Mouse (Mus musculus) hindbrain, postnatal 0 days (tissue): ENCODE measurements at regions not wholly inside any gene's neighbourhood (a gene's known extent, or its start where the extent isn't known, plus 50 kb on each side); places are given as distances from the start of the nearest gene placed in this dataset.

Source experiments
- ATAC-seq: fragments of 200-750 bp; cut with Nextera tagmentation; 2 replicates; pipeline ENCODE4 v1.8.0; 2017; ENCODE audit warnings: mild to moderate bottlenecking, moderate TSS enrichment, moderate library complexity
- DNase-seq: peaks from one replicate; pipeline ENCODE4 v3.0.0-alpha.2; 2015; ENCODE audit warnings: low spot score
- H3K27ac ChIP-seq: fragments of 300-500 bp; sonication (generic); 2 replicates; pipeline ENCODE4 v1.5.1; 2014; ENCODE audit warnings: mild to moderate bottlenecking
- H3K27me3 ChIP-seq: fragments of 300-500 bp; sonication (generic); 2 replicates; pipeline ENCODE4 v1.6.1; 2014; ENCODE audit warnings: low read length, mixed read lengths; ENCODE audit not compliant: insufficient read depth
- H3K36me3 ChIP-seq: fragments of 300-500 bp; sonication (generic); 2 replicates; pipeline ENCODE4 v1.6.1; 2014; ENCODE audit warnings: low read length, mixed read lengths; ENCODE audit not compliant: insufficient read depth
- H3K4me1 ChIP-seq: fragments of 300-500 bp; sonication (generic); 2 replicates; pipeline ENCODE4 v1.6.1; 2014; ENCODE audit warnings: antibody characterized with exemption, low read length, mixed read lengths; ENCODE audit not compliant: insufficient read depth
- H3K4me2 ChIP-seq: fragments of 300-500 bp; sonication (generic); 2 replicates; pipeline ENCODE4 v1.6.1; 2014; ENCODE audit warnings: low read depth, mild to moderate bottlenecking, low read length, moderate library complexity, mixed read lengths
- H3K4me3 ChIP-seq: fragments of 300-500 bp; sonication (generic); 2 replicates; pipeline ENCODE4 v1.5.1; 2014; ENCODE audit warnings: low read length
- H3K9ac ChIP-seq: fragments of 300-500 bp; sonication (generic); replicated peaks from 2 replicates; pipeline ENCODE4 v1.6.1; 2014; ENCODE audit warnings: mild to moderate bottlenecking, low read length, moderate library complexity, mixed read lengths
- H3K9me3 ChIP-seq: fragments of 300-500 bp; sonication (generic); 2 replicates; pipeline ENCODE4 v1.6.1; 2016; ENCODE audit warnings: low read length, mixed read lengths
- CTCF ChIP-seq: IDR thresholded peaks from 2 replicates; pipeline ENCODE4 v1.5.1; 2016; ENCODE audit warnings: antibody characterized with exemption, control low read depth, low read depth
- WGBS: fragments of 180-500 bp; shearing (Covaris S2); extraction: QIAGEN DNeasy Blood & Tissue Kit; methylation state at CpG from one replicate; pipeline ENCODE4 v1.1.7; 2014; 5-methylcytosine and 5-hydroxymethylcytosine counted together

DNA sequence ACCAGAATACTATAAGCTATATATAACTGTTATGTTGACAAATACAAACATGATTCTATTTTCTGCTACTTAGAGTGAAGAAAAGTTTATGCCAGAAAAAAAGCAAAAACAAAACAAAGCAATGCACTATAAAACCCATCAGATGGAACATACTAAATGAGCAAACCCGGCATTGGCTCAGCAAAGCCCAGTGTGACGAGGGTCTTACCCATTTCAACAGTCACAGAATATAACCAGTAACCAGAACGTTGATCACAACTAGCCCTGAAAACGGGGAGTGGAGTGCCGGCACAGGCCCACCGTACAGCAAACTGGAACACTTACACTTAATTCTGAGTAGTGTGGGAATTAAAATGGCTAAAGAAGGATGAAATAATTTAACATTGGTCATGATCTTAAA, 66.0 kb upstream of the BC052040 start:
- no peak for ATAC-seq
- Histone ChIP-seq H3K36me3 (no peaks in the 10 kb centered on the region), H3K27me3 (no peaks in the 10 kb centered on the region), H3K4me2 (no peak overlapping the region), H3K9me3 (no peaks in the 10 kb centered on the region), H3K27ac (no peak overlapping the region), H3K4me1 (no peaks in the 10 kb centered on the region), H3K9ac (no peak overlapping the region), H3K4me3 (no peak overlapping the region)
- TF ChIP-seq CTCF, result no peak
- WGBS, result 79% methylated on average over 6 of the region's 6 CpGs
- DNase-seq, result no peak

DNA sequence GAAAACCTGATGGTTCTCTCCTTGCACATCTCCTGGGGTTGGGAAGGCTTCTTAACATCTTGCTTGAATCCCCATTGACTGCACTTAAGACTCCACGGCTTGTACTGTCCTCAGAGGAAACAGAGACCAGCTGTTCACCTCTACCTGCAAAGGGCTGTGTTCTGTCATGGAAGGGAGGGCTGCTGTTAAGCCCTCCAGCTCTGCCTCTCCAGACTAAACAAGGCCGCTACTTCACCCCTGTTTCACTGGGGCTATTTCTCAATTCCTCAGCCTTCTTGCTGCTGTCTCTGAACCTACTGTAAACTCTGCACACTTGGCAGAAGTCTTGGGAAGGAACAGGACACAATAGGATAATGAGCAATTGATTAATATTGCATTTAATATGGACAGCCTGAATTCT, 64.7 kb upstream of the BC052040 start:
- H3K36me3 ChIP-seq, result no peaks in the 10 kb centered on the region
- no peak overlapping the region for H3K9ac ChIP-seq
- no peaks in the 10 kb centered on the region for H3K4me1 ChIP-seq
- 62% methylated on average over 2 of the region's 2 CpGs for WGBS
- no peak overlapping the region for H3K4me3 ChIP-seq
- H3K9me3 ChIP-seq, result no peaks in the 10 kb centered on the region
- no peak for TF ChIP-seq CTCF
- DNase-seq (no peak), ATAC-seq (no peak)
- no peak overlapping the region for H3K27ac ChIP-seq
- H3K27me3 ChIP-seq, result no peaks in the 10 kb centered on the region
- no peak overlapping the region for H3K4me2 ChIP-seq

DNA sequence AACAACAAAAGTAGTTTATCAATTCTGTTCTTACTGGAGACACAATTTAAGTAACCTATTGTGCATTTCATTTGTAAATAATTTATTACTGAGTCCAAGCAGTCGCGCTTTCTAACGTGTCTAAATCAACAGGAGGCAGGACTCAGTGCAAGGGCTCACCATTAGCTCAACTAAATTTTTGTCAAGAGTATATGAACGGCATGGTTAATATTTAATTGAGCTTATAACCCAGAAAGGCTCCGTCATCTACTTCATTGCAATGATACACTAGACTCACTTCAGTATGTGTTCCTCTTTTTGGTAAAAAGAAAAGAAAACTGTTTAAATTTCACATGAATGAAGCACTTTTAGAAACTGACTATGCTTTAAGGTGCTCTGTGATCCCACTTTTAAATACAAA, 61.5 kb upstream of the BC052040 start:
- Histone ChIP-seq H3K27ac (no peak overlapping the region), H3K9ac (no peak overlapping the region), H3K4me3 (no peak overlapping the region), H3K4me1 (no peaks in the 10 kb centered on the region), H3K27me3 (no peaks in the 10 kb centered on the region), H3K36me3 (no peaks in the 10 kb centered on the region), H3K4me2 (no peak overlapping the region), H3K9me3 (no peaks in the 10 kb centered on the region)
- DNase-seq (no peak), ATAC-seq (no peak)
- no peak for TF ChIP-seq CTCF
- WGBS, result 76% methylated on average over 5 of the region's 5 CpGs

DNA sequence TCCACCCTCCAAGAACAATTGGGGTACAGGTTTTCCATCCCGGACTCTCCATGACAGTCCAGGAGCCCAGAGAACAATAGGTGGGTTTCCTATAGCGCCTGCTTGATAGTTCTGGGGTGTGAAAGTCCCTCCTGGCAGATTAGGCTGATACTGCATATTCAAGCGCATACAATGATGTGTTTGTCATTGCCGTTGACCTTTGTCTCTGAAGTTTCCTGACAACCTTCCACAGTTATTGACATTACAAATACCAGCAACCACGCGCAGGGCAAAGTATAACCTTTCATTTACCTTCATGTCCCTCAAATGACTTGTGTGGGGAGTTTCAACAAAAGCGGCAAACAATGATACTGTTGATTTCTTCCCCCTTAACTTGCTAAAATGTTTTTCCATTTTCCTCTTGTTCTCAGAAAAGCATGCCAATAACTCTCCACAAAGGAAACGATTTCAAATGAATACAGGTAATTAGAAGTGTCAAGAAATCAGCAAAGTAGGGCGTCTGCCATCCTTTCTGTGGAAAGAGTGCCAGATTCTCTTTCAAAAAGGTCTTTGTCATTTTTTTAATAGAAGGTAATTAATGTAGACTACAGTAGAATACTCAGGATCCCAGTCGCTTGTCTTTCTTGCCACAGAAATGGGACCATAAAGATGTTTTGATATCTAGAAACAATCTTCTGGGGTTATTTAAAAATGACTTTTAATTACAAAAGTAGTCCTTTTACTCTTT, 60.9 kb upstream of the BC052040 start:
- H3K27ac ChIP-seq, result no peak overlapping the region
- no peaks in the 10 kb centered on the region for H3K27me3 ChIP-seq
- no peak for ATAC-seq
- no peaks in the 10 kb centered on the region for H3K9me3 ChIP-seq
- H3K36me3 ChIP-seq, result no peaks in the 10 kb centered on the region
- no peak for TF ChIP-seq CTCF
- no peak overlapping the region for H3K4me3 ChIP-seq
- DNase-seq, result no peak
- 59% methylated on average over 10 of the region's 10 CpGs for WGBS
- no peak overlapping the region for H3K4me2 ChIP-seq
- no peak overlapping the region for H3K9ac ChIP-seq
- no peaks in the 10 kb centered on the region for H3K4me1 ChIP-seq

DNA sequence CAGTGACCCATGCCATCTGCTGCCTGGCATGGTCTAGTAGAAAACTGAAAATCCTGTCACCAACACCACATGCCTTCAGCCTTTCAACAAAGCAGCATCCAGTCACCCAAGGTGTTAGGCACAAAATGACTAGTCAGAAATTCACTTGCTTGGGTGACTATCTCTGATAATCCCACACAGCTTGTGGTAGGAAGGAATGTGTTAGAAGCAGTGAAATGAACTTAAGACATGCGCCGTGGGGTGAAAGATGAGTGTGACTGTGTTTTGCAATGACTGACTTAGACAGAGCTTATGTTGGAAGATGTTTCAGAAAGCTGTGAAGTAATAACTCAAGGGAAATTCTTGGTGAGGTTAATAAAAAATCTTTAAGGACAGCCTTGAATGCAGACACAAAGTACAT, 51.6 kb upstream of the BC052040 start:
- Histone ChIP-seq H3K27me3 (no peaks in the 10 kb centered on the region), H3K9me3 (no peaks in the 10 kb centered on the region), H3K4me3 (no peak overlapping the region), H3K27ac (no peak overlapping the region), H3K4me2 (no peak overlapping the region), H3K36me3 (no peaks in the 10 kb centered on the region), H3K4me1 (no peaks in the 10 kb centered on the region), H3K9ac (no peak overlapping the region)
- ATAC-seq (no peak), DNase-seq (no peak)
- TF ChIP-seq CTCF, result no peak
- 81% methylated on average over 2 of the region's 2 CpGs for WGBS
